Comparison of ENCODE assay signal across 11 mouse cellular contexts in the genomic region with DNA sequence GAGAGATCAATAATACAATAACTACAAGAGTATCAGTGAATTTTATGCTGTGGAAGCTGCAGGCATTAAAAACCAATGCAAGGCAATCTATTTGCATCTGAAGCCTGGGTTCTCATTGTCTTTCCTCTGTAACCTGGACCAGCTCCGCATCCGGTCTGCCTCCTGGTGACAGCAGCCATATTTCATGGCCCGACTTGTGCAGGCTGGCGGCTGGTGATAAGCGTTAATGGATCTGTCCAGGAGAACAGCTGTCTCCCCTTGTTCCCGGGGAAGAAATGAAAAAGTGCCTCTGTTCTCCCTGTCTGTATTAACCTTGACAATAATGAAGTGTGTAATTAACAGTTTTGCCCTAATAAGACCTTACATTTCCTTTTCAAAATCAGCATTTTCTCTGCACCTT.
DNase-seq lines count a peak whose midpoint lies in the region; ATAC-seq and TF ChIP-seq lines count a peak whose summit lies in the region.
"Had no signal": no experiment of that assay in that cellular context is flagged by ENCODE, and none has a peak within 500 bp of the region (broad histone marks: within the 10 kb centered on the region; RNA-seq: fewer than 3 reads in every experiment).

No protein-coding gene starts in this region.

- H3K9ac ChIP-seq in hindbrain, postnatal 0 days (replicated peaks; ENCODE audit: low read length): no peak overlapping the region
- H3K9ac ChIP-seq: stomach, embryonic 15.5 days had no signal

- no peaks in the 10 kb centered on the region for H3K36me3 ChIP-seq in hindbrain, postnatal 0 days (ENCODE audit: insufficient read depth, low read length)
- H3K36me3 ChIP-seq: stomach, embryonic 15.5 days had no signal

- peak; percentile 66; the same call in 1 of the 2 replicates for ATAC-seq in hindbrain, postnatal 0 days

- H3K4me1 ChIP-seq in hindbrain, postnatal 0 days (ENCODE audit: insufficient read depth, low read length): no peaks in the 10 kb centered on the region
- H3K4me1 ChIP-seq in cerebellum, adult 2 months (ENCODE audit: control insufficient read depth, insufficient read depth, low read length): no peaks in the 10 kb centered on the region
- H3K4me1 ChIP-seq: stomach, embryonic 15.5 days had no signal

- no peak overlapping the region for H3K4me2 ChIP-seq in hindbrain, postnatal 0 days (ENCODE audit: low read depth, low read length)
- H3K4me2 ChIP-seq: stomach, embryonic 15.5 days had no signal

- 20% methylated on average over 6 of the region's 6 CpGs for WGBS in hindbrain, postnatal 0 days
- WGBS in cerebellum, adult 2 months: 37% methylated on average over 6 of the region's 6 CpGs

- no peaks in the 10 kb centered on the region for H3K9me3 ChIP-seq in hindbrain, postnatal 0 days (ENCODE audit: low read length)
- H3K9me3 ChIP-seq: stomach, embryonic 15.5 days had no signal

- no peak overlapping the region for H3K4me3 ChIP-seq in hindbrain, postnatal 0 days (ENCODE audit: low read length)
- no peak overlapping the region for H3K4me3 ChIP-seq in cerebellum, adult 2 months (replicated peaks; ENCODE audit: insufficient read depth, low read depth, low read length)
- H3K4me3 ChIP-seq: stomach, embryonic 15.5 days had no signal

- peak; percentile 22 for DNase-seq in retina, embryonic 14.5 days (ENCODE audit: low spot score)
- no peak for DNase-seq in retina, postnatal 1 day
- peak; percentile 69 for DNase-seq in hindbrain, postnatal 0 days (ENCODE audit: low spot score)
- peak; percentile 47 for DNase-seq in lung, postnatal 10 days
- peak; percentile 16 for DNase-seq in yolk sac, embryonic 10.5 days (ENCODE audit: low spot score)
- no peak for DNase-seq in cerebellum, postnatal 25 days
- DNase-seq in cerebellum, adult 2 months: no peak
- no peak for DNase-seq in natural killer cell, adult 2 months (ENCODE audit: low spot score in 2 of 2)
- DNase-seq: cerebellum, adult 11-12 months; gastrocnemius, postnatal 25 days had no signal

- H3K27me3 ChIP-seq in hindbrain, postnatal 0 days (ENCODE audit: insufficient read depth, low read length): no peaks in the 10 kb centered on the region
- no peaks in the 10 kb centered on the region for H3K27me3 ChIP-seq in cerebellum, adult 2 months (ENCODE audit: control insufficient read depth, insufficient read depth, low read length)
- H3K27me3 ChIP-seq: stomach, embryonic 15.5 days had no signal

- peak overlapping the region; percentile 45; the same call in 1 of the 2 replicates for H3K27ac ChIP-seq in hindbrain, postnatal 0 days
- H3K27ac ChIP-seq in cerebellum, adult 2 months (ENCODE audit: insufficient read depth, low read length): no peak overlapping the region
- H3K27ac ChIP-seq: stomach, embryonic 15.5 days had no signal

- TF ChIP-seq POLR2A in cerebellum, adult 2 months (IDR thresholded peaks at IDR 0.05; ENCODE audit: borderline replicate concordance, insufficient read depth, low read length): no peak

- TF ChIP-seq CTCF in hindbrain, postnatal 0 days (IDR thresholded peaks at IDR 0.05; ENCODE audit: low read depth): peak; percentile 20; the same call in 1 of the 2 replicates
- TF ChIP-seq CTCF in cerebellum, adult 2 months (IDR thresholded peaks at IDR 0.05; ENCODE audit: borderline replicate concordance, insufficient read depth, low read depth, low read length): no peak

Comparison
In these comparisons a context has a peak if more than half of its experiments do, and no peak if none do; other contexts are left out.
1. DNase-seq: peak in retina, embryonic 14.5 days (single experiment), hindbrain, postnatal 0 days (single experiment), lung, postnatal 10 days (single experiment) and yolk sac, embryonic 10.5 days (single experiment); none in retina, postnatal 1 day (single experiment), cerebellum, postnatal 25 days (0 of 2), cerebellum, adult 2 months (0 of 2) and natural killer cell, adult 2 months (0 of 2).